Mouse (Mus musculus) brain, embryonic 14.5 days (tissue): ENCODE measurements around the gene Npas3. TPM values are rescaled to one million over a fixed set of nuclear protein-coding genes. Genes with fewer than 3 reads are reported as not detected.

Experiments used
- DNase-seq: peaks from one replicate; pipeline ENCODE4 v3.0.0-alpha.2; 2011; ENCODE audit warnings: low read depth
- CTCF ChIP-seq: fragments of 200-500 bp; IDR thresholded peaks from 2 replicates; pipeline ENCODE4 v1.5.1; 2012; ENCODE audit warnings: inconsistent platforms, mild to moderate bottlenecking, moderate library complexity, borderline replicate concordance; ENCODE audit not compliant: insufficient read depth, insufficient read length; ENCODE audit errors: extremely low read depth
- POLR2A ChIP-seq: fragments of 200-500 bp; IDR thresholded peaks from 2 replicates; pipeline ENCODE4 v1.6.1; 2012; ENCODE audit warnings: mild to moderate bottlenecking, inconsistent platforms, borderline replicate concordance; ENCODE audit not compliant: poor library complexity, insufficient read depth, insufficient read length, severe bottlenecking; ENCODE audit errors: extremely low read depth
- polyA plus RNA-seq: library from polyadenylated mRNA; depleted of rRNA; stranded (reverse); fragments of >200 nt; gene quantifications from 2 replicates; pipeline ENCODE4 v1.2.3, GENCODE M21; 2012

The Npas3 gene
- polyA plus RNA-seq, 1 experiment: 34.2 TPM

DNA sequence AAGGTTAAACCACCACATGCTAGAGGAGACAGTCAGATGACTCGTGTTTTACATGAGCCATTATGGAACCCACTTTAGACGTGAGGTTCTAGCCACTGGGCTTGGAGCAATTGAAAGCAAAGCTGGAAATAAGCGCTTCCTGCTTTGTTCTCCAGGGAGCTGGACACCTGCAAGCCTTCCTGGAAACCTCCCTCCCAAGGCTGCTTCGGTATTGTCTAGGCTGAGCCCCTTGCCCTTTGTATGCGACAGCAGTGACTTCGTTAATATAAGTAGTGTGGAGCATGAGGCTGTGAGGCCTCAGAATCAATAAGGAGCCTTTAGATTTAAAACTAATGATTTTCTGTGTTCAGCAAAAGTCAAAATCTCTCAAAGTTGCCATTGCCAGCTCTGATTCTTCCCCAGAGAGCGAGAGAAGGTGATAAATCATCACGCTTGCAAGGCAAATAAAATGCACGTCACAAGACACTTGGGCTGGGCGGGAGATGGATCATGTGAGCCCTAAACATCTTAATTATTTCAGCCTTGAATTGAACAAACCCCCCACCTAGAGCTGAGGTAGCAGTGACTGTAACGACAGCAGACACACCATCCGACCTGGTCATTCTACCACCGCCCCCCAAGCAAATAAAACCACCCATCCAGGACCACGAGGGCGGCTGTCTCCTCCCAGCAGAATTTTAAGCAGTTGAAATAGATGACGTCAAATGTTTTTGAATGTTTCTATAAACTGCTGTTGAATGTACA is 490.2 kb downstream of the Npas3 start:
- TF ChIP-seq CTCF: no peak
- no peak for TF ChIP-seq POLR2A
- DNase-seq: no peak

DNA sequence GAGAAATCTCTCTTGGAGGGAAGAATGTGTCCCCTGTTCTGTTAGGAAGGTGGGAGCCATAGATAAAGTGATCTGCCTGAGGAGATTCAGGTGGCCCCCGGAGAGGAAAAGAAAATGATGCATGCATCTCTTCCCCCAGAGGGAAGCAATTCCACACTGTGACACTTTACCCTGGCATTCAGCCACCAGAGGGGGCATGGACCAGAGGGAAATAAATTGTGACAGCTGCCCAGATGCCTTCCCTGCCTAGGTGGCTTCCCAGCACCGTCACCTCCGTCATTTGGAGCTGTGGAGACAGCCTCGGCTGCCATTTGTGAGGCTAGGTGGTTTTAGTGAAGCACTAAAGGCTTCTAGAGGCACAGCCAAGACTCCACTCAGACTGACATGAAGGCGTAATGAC is 498.2 kb downstream of the Npas3 start:
- peak; percentile 53; the same call in 1 of the 2 replicates for TF ChIP-seq CTCF
- TF ChIP-seq POLR2A: no peak
- DNase-seq: no peak

DNA sequence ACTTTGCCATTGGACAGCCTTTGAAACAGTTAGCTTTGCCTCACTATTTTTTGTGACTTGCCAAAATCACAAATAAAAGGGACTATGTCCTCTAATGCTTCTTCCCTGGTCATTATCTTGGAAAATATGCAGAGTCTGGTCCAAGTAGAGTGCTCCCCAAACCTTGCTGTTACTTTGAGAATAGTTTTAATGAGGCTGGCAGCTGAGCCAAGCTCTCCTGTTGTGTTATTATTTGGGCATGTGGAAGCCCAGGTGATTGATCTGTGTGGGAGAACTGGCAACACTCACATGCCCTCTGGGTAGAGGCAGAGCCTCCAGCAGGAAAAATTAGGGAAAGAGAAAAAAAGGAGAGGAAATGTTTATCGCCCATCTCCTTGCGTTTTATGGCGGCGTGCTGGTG is 500.9 kb downstream of the Npas3 start:
- no peak for TF ChIP-seq CTCF
- no peak for TF ChIP-seq POLR2A
- DNase-seq: peak; percentile 92

DNA sequence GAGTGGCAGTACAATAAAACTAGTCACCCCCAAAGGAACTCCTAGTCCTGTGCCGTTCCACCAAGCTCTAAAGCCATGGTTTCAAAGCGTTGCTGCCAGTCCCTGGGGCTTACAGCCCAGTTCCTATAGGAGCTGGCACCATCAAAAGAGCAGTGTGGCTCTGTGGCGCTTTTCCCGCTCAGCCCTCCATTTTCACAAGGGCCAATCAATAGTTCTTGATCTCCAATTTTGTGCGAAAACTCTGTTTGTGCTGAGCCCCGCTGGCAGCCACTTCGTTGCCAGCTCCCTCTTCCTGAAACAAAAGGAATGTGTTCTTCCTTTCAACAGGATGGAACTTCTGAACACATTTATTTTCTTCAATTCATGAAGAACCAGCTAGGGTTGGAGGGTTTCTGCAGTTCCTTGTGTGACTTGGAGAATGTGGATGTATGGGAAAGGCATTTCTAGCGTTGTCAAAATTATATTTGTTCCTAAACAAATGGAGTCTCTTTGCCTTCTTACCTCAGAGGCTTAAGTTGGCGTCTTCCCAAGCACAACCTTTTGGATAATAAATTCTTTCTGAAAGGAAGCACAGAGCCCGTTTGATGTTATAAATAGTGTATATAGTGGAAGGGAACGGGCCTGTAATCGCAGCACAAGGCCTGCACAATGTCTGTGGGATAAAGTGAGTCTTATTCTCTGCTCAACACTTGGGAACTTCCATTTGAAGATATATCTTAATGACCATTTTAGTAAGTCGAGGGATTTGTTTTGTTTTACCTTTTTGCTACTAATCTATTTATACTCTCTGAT is 504.0 kb downstream of the Npas3 start:
- peak; percentile 83 for DNase-seq
- TF ChIP-seq POLR2A (no peak), CTCF (no peak)

DNA sequence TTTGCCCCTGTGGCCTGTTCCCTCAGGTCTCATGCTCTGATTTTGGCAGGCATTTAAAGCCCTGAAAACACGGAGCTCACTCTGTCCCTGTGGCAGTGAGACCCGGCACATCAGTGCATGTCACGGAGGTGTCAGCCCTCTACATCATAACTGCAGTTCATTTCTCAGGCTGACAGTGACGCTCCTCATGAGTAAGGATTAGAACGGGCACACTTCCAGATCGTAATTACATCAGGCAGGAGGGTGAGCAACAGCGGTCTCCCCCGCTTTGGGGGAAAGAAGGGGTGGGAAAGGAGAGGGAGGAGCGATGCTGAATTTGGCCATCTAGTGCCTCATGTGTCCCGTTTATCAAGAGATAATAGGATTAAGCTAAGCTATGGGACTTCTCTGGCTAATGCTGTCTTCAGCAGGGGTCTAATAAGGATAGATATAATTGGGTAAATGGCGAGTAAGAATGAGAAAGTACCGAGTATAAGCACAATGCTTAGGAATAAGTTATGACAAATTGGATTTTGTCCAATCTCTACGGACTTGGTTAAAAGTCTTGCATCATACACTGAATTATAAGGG is 505.0 kb downstream of the Npas3 start:
- peak; percentile 90 for DNase-seq
- TF ChIP-seq CTCF (no peak), POLR2A (no peak)

DNA sequence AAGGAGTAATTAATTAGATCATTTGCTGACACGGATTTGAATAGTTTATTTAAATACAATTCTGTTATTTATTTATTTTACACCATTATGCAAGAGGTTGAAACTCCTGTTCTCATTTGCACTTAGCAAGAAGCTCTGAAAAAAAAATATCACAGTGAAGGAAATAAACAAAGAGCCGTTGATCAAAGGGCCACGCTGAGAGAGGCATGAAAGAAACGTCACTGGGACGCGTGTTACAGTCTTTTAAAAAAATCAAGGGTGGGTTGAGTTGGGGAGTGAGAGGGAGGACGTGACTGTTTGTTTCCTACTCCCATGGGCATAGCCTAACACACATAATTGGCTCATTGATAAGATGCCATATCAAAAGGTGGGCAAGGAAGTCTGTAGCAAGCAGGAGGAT is 505.8 kb downstream of the Npas3 start:
- peak; percentile 58 for DNase-seq
- TF ChIP-seq POLR2A: no peak
- TF ChIP-seq CTCF: no peak

DNA sequence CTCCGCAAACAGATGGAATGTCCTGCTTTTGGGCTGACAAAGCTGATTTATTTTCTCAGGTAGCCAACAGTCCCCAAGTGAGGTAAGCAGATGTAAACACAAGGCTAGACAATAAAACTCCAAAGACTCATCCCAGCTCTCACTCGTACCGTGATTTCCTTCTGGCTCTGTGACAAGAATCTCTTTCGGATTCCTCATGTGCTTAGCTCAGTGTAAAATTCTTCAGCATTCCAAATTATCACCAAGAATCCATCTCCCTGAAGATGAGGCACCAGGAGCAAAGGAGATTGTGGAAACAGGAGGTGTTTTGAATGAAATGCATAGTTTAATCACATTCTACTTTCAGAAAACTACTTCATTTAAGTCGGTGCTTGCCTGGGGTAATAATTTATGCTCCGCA is 509.2 kb downstream of the Npas3 start:
- TF ChIP-seq CTCF (no peak), POLR2A (no peak)
- no peak for DNase-seq

DNA sequence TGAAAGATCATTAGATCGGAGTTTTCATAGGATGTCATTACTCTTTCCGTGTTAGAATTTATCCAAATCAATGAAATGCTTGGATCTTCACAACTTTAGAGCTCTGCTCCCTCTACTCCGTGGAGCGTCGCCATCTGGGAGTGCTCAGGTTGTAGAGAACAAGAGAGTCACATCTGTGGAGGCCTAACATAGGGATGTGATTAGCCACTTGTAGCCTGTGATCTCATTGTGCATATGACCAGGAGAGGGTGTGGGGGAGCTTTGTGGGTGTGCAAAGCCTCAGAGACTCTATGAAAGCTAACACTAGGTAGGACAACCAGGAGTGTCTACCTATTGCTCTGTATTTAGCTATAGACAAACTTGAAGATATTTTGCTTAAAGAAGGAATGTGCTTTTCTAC is 509.9 kb downstream of the Npas3 start:
- DNase-seq: no peak
- TF ChIP-seq POLR2A: no peak
- TF ChIP-seq CTCF: no peak

DNA sequence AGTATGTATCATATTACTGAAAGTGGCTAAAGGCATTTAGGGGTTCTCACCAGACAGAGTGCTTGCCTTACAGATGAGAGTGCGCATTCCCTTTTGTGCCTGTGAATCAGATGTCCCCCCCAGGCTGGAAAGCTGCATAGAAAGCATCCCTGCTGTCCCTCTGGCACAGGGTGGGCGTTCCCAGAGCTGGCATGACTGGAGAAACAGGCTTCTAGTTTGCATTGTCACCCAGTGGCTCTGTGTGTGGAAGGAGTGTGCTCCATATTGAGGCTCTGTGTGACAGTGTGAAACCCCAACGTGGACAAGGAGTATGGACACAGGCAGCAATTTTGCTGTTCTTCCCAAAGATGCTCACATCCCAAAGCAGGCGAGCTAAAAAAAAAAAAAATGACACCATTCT is 515.7 kb downstream of the Npas3 start:
- TF ChIP-seq POLR2A: no peak
- no peak for TF ChIP-seq CTCF
- peak; percentile 58 for DNase-seq

DNA sequence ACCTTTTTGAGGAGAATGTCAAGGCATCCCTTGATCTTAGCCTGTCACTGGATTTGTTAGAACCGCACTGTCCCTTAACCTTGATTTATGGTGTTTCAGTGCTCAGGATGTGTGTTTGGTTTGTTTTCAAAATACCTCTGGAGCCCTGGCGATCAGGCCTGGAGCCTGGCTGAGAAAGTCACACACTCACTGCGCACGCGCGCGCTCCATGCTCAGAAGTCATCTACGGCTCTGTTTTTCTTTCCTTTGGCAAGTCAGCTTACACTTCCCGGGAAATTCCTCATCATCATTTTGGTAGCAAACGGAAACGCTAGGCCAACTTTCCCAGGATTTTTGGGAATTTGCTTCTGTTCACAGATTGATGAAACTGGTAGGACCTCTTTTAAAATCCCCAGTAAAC is 519.9 kb downstream of the Npas3 start:
- TF ChIP-seq POLR2A: no peak
- TF ChIP-seq CTCF: no peak
- no peak for DNase-seq

DNA sequence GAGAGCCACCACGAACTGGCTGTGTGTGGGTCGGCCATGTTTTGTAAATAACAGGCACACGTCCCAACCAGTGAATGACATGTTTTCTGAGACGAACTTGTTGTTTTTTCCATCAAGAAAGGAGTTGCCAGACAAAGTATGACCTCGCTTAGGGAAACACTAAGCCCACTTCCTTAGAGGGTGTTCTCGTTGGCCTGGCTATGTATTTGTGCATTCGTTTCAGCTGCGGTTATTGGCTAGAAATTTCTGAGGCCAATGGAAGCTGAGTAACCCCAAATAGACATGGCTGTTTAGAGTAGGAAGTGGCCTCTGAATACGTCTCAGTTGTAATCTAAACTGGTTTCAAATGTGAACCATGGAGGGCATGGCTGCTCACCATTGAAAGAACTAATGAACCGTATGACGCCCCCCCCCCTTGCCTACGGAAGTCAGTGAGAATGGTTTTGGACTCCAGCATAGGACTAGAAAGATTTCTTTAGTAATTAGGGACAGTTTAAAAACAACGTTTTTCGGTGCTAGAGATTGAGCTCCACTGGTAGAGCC is 523.0 kb downstream of the Npas3 start:
- DNase-seq: peak; percentile 57
- TF ChIP-seq CTCF (no peak), POLR2A (no peak)

DNA sequence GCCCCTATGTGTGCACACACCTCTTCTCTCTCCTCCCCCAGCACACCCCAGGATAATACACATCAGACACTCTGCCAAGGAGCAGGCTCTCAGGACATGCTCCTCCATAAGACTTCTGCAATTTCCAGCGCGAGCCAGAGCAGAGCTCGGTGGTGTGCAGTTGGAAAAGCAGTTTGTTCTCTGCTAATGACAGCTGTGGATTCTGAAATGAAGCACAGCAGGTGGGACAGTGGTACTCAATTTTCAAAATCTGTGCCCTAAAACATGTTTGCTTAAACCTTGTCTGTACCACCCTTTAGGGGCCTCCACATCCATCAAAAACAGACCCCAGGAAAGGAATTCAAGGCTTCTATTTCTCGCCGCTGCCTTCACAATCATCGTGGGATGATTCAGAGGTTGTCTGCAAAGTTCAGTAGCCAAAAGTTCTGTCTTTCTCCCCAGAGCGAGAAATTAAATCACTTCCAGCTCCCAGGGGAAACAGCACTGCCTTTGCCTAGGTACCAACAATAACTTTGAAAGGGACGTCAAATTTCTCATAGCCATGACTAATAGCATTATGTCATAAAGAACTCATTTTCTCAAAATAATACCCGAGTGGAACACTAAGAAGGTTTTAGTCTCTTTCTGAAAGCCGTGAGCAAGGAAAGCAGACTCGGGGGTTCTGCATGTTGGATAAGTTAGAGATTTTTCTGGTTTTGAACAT is 533.5 kb downstream of the Npas3 start:
- no peak for DNase-seq
- TF ChIP-seq CTCF (no peak), POLR2A (no peak)
